Mouse (Mus musculus) ES-E14 (cell line): ENCODE measurements around the gene Fam214a.

Experiments
- HCFC1 ChIP-seq: IDR thresholded peaks from 2 replicates; pipeline ENCODE4 v1.6.1; 2012; ENCODE audit warnings: low read length, inconsistent platforms, borderline replicate concordance; ENCODE audit not compliant: insufficient read depth
- ZC3H11A ChIP-seq: IDR thresholded peaks from 2 replicates; pipeline ENCODE4 v1.6.1; 2012; ENCODE audit warnings: low read depth, mild to moderate bottlenecking, inconsistent platforms, low read length, borderline replicate concordance
- ZNF384 ChIP-seq: IDR thresholded peaks from 2 replicates; pipeline ENCODE4 v1.6.1; 2012; ENCODE audit warnings: low read depth, low read length, inconsistent platforms

DNA sequence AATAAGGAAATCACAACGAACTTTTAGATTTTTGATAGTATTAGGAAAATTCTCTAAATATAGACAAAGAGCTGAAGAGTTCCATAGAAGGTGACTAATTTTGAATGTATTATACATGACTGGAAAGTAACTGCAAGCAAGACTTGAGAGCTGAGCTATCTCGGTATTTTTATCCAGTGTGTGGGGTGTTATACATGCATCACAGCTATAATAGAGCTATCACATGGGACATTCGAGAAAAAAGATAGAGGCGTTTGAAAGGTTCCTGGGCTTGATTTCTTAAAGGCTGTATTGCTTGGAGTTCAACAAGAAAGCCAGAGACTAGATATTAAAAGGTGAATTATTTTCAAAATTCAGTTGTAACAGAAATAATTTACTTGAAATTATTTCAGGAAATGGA lies 99.2 kb downstream of the Fam214a start:
- no peak for TF ChIP-seq HCFC1
- no peak for TF ChIP-seq ZC3H11A
- TF ChIP-seq ZNF384 = no peak
